Mouse (Mus musculus) stomach, adult 2 months (tissue): Measurements from ENCODE around the gene A530016L24Rik. TPM values are rescaled to one million over a fixed set of nuclear protein-coding genes. Genes with fewer than 3 reads are reported as not detected.

Experiments
- polyA plus RNA-seq: library from polyadenylated mRNA; depleted of rRNA; stranded (reverse); fragments of >200 nt; gene quantifications from 2 replicates; pipeline ENCODE4 v1.2.3, GENCODE M21; 2012; rRNA removed

A530016L24Rik gene
- 0.96 and 1.2 TPM in 2 replicates for polyA plus RNA-seq

GRCm38 (mm10) chr12:112489134-112489533, at the start of gene A530016L24Rik:
A530016L24Rik (plus strand) TSS chr12:112489448.

GRCm38 (mm10) chr12:112516697-112517337, 27.6 kb downstream of the A530016L24Rik start, which contains the start of gene Tmem179:
Tmem179 (minus strand) TSS chr12:112516747.

Other genes with a start within 250 kb of the A530016L24Rik start
- gene Tmem179, start 27.3 kb downstream of the A530016L24Rik start, polyA plus RNA-seq: 0.38 and 1.1 TPM in 2 replicates
- 5.6 and 6.4 TPM in 2 replicates for gene Inf2, start 99.3 kb downstream of the A530016L24Rik start, polyA plus RNA-seq
- 7.7 and 16.7 TPM in 2 replicates for gene Adssl1, start 130.6 kb downstream of the A530016L24Rik start, polyA plus RNA-seq
- 16.5 and 24.7 TPM in 2 replicates for gene Siva1, start 155.2 kb downstream of the A530016L24Rik start, polyA plus RNA-seq
- 108 and 117 TPM in 2 replicates for gene Akt1, start 185.4 kb downstream of the A530016L24Rik start, polyA plus RNA-seq
- 19.5 and 22.8 TPM in 2 replicates for gene Zbtb42, start 189.4 kb downstream of the A530016L24Rik start, polyA plus RNA-seq
- gene Cep170b, start 231.0 kb downstream of the A530016L24Rik start, polyA plus RNA-seq: 53.4 and 62.7 TPM in 2 replicates